Mouse (Mus musculus) mesoderm, embryonic 11.5 days (tissue): ENCODE results near the gene Rad23a.

ENCODE experiments used
- DNase-seq: peaks from one replicate; pipeline ENCODE4 v3.0.0-alpha.2; 2012; ENCODE audit warnings: low read depth, low spot score

Rad23a gene

DNA sequence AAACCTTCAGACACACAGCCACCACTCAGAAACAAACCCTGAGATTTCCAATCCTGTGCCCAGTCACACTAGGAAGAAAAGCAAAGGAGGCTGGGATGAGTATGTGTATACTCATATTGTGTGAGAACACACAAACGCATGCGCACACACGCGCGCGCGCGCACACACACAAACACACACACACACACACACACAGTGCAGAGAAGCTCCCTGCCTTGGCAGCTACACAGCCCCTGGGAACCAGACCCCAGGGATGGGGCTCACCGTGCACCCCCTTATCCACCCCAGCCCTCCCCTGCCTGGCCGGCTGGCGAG, 26.3 kb downstream of the Rad23a start:
- DNase-seq: no peak

GRCm38 (mm10) chr8:84813830-84814229, 26.6 kb downstream of the Rad23a start:
- no peak for DNase-seq

DNA sequence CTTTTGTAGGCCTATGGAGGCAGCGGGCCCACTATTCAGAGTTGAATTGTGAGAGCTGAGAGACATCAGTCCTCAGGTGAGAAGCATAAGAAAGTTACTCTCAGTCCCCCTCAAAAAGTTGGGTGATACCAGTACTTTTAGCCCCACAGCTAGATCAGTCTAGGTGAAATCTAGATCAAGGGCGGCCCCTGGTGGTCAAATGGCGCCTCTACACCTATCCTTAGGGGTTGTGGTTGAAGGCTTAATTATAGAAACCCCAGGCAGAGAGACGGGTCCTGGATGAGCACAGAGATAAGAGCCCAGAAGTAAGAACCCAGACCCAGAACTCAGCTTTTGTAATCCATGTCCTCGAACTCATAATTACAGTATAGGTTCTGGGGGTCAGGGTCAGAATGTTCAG, 27.4 kb downstream of the Rad23a start:
- peak; percentile 71 for DNase-seq

DNA sequence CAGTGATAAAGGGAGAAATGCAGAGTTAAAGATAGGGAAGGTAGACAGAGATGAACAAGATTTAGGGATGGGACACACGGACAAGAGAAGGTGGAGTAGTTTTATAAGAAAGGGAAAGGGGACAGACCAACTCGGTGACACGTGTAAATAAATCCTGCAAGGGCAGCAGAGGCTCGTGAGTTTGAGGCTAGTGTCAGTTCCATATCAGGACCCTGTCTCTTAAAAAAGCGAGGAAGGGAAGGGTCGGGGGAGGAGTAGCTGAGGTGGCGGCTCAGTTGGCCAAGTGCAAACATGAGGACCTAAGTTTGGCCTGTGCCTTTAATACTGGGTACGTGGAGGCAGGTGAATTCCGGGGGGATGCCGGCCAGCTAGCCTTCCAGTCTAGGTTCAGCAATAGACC, 29.2 kb downstream of the Rad23a start:
- DNase-seq: no peak

GRCm38 (mm10) chr8:84810896-84811295, 29.6 kb downstream of the Rad23a start:
- peak; percentile 89 for DNase-seq

GRCm38 (mm10) chr8:84809941-84810280, 30.6 kb downstream of the Rad23a start:
- no peak for DNase-seq

DNA sequence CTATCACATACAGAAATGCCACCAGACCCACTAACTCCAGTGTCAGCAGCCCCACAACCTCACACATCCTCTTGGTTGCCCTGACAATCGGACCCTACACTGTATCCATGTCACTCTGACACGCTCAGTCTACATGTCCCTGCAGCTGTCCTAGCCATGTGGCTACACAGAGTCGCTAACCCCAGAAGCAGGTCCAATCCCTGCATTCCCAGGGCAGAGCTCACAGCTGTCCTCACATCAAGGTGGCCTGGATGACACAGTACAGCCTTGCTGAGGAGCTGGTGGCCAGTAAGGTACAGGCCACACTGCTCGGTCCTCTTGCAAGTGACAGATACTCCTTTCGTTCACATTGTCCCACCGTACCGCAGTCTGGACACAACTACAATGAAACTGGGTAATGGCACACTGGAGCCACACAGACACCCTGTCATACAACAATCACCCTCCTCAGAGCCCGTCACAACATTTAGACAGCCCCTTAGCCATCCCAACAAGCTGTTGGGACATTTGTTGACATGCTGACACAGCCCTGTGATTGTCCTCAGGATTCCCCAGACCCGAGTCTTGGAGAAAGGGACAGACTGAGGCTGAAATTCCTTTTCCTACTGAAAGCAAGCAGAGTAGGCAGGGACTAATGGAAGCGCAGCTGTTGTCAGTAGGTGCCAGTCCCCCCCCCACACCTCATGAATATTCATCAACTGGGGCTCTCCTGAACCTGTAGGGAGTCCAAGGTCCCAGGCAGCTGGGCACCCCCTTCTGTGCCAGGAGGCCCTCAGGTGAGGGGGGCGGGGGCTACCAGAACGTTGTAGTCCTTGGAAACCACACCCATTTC, 31.1 kb downstream of the Rad23a start:
- no peak for DNase-seq

DNA sequence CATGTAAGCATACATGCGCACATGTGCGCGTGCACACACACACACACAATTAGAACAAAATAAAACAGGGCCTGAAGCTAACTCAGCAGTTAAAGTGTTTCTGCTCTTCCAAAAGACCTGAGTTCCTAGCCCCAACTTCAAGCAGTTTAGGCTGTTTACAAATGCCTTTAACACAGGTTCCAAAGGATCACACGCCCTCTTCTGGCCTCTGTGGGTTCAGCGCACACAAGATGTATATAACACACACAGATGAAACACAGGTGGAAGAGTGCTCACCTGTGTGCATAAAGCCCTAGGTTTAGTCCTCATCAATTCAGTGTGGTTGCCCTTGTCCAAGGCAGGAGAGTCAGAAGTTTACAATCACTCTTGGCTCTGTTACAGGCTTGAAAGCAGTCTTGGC, 34.4 kb downstream of the Rad23a start:
- no peak for DNase-seq

DNA sequence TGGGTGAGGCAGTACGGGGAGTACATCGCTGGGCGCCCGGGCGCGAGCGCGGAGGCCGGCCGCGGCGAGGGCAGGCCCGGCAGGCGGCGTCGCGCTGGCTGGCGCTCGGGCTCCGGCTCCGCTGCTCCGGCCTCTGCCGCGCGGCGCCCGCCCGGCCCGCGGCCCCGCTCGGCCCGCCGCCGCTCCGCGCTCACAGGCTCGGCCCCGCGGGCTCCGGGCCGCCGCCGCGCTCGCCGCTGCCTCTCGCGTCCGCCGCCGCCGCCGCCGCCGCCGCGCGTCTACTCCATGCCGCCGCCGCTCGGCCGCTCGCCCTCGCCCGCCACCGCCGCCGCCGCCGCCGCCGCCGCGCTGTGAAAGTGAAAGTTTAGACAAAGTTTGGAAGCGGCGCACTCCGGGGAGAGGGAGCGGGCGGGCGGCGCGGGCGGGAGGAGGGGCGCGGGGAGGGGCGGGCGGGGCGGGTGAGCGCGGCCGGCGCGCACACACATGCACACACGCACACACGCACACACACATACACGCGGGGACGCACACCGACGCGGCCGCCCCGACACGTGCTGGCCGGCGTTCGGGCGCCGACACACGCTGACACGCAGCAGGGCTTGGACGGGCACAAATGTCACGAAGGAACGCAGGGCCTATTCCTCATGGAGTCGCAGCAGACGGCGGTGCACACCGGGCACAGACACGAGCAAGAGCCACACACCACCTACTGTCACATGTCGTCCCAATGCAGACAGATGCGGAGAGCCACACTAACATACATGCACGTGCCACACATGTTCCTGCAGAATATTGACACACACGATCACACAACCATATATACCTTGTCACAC, 40.2 kb downstream of the Rad23a start, which contains the start of gene Nfix:
TSS of gene Nfix (minus strand) at position 346 of the 833 bp plus-strand sequence.
- DNase-seq: no peak

- DNase-seq: no peak
Observed at GRCm38 (mm10) chr8:84799136-84799931, 41.1 kb downstream of the Rad23a start.

DNA sequence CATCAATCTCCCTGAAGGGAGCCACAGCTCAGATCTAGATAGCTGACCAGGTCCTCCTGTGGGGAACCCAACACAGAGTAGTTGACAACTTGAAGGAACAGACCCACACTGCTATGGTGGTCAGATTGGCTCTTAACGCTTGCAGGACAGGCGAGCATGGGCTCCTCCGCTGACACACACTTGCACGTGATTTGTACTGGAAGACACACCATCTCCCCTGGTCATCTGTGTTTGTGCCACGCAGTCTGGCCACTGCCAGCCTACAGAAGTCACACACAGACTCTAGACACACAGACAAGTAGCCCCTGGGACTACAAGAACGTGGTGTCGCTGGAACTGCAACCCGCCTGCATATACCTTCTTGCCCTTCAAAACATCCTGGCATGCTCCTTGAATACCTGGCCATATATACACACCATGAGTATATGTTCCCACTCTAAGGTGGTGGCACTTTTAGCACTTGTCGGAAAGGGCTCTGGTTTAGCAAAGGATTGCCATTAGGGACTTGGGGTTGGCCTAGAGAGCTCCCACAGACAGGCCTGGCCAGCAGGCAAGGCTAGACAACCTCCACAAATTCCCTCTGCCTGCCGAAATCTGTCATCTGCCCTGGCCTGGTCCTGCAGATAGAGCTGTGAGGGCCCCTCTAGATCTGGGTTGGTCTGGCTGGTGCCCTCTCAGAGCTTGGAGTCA, 41.9 kb downstream of the Rad23a start:
- no peak for DNase-seq

- no peak for DNase-seq
Observed at GRCm38 (mm10) chr8:84797971-84798370, 42.5 kb downstream of the Rad23a start.

GRCm38 (mm10) chr8:84797256-84797797, 43.1 kb downstream of the Rad23a start:
- DNase-seq: no peak

DNA sequence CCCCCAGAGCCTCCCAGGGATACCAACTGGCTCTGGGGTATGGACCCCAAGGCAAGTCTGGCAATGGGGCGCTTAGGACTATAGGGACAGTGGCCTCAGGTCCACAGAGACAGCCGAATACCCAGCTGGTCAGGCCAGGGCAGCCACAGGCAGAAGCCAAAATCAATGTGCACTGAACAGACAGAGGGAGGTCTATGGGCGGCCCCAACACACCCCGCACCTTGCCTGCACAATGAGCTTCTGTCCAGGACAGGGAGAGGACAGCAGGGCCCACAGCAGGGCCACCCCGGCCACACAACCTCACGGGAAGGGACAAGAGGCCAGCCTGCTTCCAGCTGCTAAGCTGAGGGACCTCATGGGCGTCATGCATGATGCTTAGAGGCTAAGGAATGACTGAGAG, 46.0 kb downstream of the Rad23a start:
- no peak for DNase-seq

DNA sequence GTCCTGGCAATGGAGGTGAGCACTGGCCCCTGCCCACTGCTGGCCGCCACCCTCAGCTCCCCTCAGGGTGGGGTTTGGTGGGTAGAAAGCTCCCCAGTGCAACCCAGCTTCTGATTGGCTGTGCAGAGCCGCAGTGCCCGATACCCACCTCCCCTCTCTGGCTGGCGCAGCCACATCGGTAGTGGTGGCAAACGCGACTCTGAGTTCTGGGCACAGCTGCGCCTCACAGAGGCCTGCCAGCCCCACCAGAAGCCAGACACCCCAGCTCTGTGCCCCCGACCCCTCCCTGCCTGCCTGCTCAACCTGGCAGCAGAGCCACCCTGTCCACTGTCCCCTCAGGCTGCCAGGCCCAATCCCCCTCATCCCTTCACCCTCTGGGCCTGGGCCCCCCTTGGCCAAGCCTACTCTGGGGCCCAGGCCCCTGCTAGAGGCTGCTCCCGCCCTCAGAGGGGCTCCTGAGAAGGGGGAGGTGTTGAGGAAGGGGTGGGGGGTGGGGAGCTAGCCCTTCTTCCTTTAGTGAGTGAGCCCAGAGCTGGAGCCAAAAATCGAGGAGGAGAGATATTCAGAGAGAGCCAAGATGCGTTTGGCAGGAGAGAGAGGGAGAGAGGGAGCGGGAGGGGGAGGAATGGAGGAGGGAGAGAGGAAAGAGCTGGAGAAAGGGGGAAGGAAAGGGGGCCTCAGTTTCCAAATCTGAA, 46.5 kb downstream of the Rad23a start:
- no peak for DNase-seq

DNA sequence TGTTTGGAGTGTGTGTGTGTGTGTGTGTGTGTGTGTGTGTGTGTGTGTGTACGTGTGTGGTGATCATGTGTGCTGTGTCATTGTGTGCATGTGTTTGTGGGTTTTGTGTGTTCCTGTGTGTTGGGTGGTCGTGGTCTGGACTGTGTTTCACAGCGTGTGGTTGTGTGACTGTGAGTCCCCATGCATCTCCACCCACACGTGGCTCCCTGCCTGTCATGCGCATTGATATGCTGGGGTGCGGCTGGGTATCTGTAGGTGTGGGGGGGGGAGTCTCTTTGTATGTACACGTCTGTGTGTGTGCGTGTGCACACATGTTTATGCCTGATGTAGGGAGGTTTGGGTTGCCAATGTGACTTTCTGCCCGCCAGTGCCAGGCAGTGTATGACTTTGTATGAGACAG, 47.3 kb downstream of the Rad23a start:
- no peak for DNase-seq

- no peak for DNase-seq
Observed at GRCm38 (mm10) chr8:84792429-84792947, 48.0 kb downstream of the Rad23a start.

GRCm38 (mm10) chr8:84790537-84790936, 49.9 kb downstream of the Rad23a start:
- DNase-seq: no peak

GRCm38 (mm10) chr8:84789855-84790486, 50.5 kb downstream of the Rad23a start:
- no peak for DNase-seq

GRCm38 (mm10) chr8:84789345-84789744, 51.1 kb downstream of the Rad23a start:
- no peak for DNase-seq
